Comparison of ENCODE assay signal across 23 mouse cellular contexts in the genomic region with DNA sequence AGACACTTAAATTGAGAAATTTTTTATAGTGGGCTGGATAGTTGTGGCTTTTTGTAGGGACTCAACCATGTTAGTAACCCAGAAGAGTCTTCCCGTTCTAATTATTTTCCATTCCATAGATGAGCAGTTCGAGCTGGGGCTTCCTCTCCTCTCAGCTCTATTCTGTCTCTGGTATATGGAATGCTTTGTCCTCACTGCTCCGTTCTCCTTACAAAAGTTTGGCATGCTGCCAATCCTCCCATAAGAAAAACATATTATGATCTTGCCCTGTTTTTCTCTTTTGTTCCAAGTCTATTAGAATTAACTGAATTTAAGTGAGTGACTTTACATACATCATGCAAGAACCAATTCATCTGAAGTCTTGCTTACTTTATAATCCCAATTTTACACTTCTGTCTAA.
A peak's percentile ranks its signal among the peaks of the same experiment; 100 is the strongest.
DNase-seq lines count a peak whose midpoint lies in the region; ATAC-seq and TF ChIP-seq lines count a peak whose summit lies in the region.
"Had no signal": no experiment of that assay in that cellular context is flagged by ENCODE, and none has a peak within 500 bp of the region (broad histone marks: within the 10 kb centered on the region; RNA-seq: fewer than 3 reads in every experiment).

No protein-coding gene starts in this region.

- no peak overlapping the region for H3K4me3 ChIP-seq in forebrain, embryonic 14.5 days (ENCODE audit: low read depth, low read length)
- H3K4me3 ChIP-seq in forebrain, embryonic 13.5 days: no peak overlapping the region
- no peak overlapping the region for H3K4me3 ChIP-seq in hindbrain, postnatal 0 days (ENCODE audit: low read length)
- H3K4me3 ChIP-seq in hindbrain, embryonic 13.5 days: no peak overlapping the region
- no peak overlapping the region for H3K4me3 ChIP-seq in midbrain, embryonic 14.5 days (replicated peaks; ENCODE audit: low read depth, low read length)
- H3K4me3 ChIP-seq in midbrain, embryonic 11.5 days (ENCODE audit: low read depth, low read length): no peak overlapping the region
- H3K4me3 ChIP-seq: embryonic facial prominence, embryonic 15.5 days; forebrain, embryonic 12.5 days; hindbrain, embryonic 12.5 days had no signal

- no peaks in the 10 kb centered on the region for H3K9me3 ChIP-seq in forebrain, embryonic 14.5 days (replicated peaks; ENCODE audit: control insufficient read depth, low read length)
- no peaks in the 10 kb centered on the region for H3K9me3 ChIP-seq in forebrain, embryonic 13.5 days (replicated peaks)
- H3K9me3 ChIP-seq in hindbrain, postnatal 0 days (ENCODE audit: low read length): no peaks in the 10 kb centered on the region
- peaks cover 3% of the 10 kb centered on the region; the same call in 1 of the 2 replicates for H3K9me3 ChIP-seq in hindbrain, embryonic 13.5 days
- no peaks in the 10 kb centered on the region for H3K9me3 ChIP-seq in midbrain, embryonic 14.5 days (ENCODE audit: control insufficient read depth, low read length)
- no peaks in the 10 kb centered on the region for H3K9me3 ChIP-seq in midbrain, embryonic 11.5 days (ENCODE audit: control insufficient read depth, low read length)
- H3K9me3 ChIP-seq: embryonic facial prominence, embryonic 15.5 days; forebrain, embryonic 12.5 days; hindbrain, embryonic 12.5 days had no signal

- H3K36me3 ChIP-seq in forebrain, embryonic 14.5 days (ENCODE audit: control insufficient read depth, insufficient read depth, low read length): no peaks in the 10 kb centered on the region
- H3K36me3 ChIP-seq in forebrain, embryonic 13.5 days (ENCODE audit: poor library complexity, severe bottlenecking): no peaks in the 10 kb centered on the region
- no peaks in the 10 kb centered on the region for H3K36me3 ChIP-seq in hindbrain, postnatal 0 days (ENCODE audit: insufficient read depth, low read length)
- no peaks in the 10 kb centered on the region for H3K36me3 ChIP-seq in hindbrain, embryonic 13.5 days
- H3K36me3 ChIP-seq in midbrain, embryonic 14.5 days (ENCODE audit: control insufficient read depth, insufficient read depth, low read length): no peaks in the 10 kb centered on the region
- no peaks in the 10 kb centered on the region for H3K36me3 ChIP-seq in midbrain, embryonic 11.5 days (ENCODE audit: control insufficient read depth, insufficient read depth, low read length)
- H3K36me3 ChIP-seq: embryonic facial prominence, embryonic 15.5 days; forebrain, embryonic 12.5 days; hindbrain, embryonic 12.5 days had no signal

- no peak overlapping the region for H3K4me2 ChIP-seq in forebrain, embryonic 14.5 days (ENCODE audit: low read length)
- no peak overlapping the region for H3K4me2 ChIP-seq in forebrain, embryonic 13.5 days
- no peak overlapping the region for H3K4me2 ChIP-seq in hindbrain, postnatal 0 days (ENCODE audit: low read depth, low read length)
- no peak overlapping the region for H3K4me2 ChIP-seq in hindbrain, embryonic 13.5 days
- no peak overlapping the region for H3K4me2 ChIP-seq in midbrain, embryonic 14.5 days (ENCODE audit: low read length)
- no peak overlapping the region for H3K4me2 ChIP-seq in midbrain, embryonic 11.5 days
- H3K4me2 ChIP-seq: embryonic facial prominence, embryonic 15.5 days; forebrain, embryonic 12.5 days; heart, embryonic 11.5 days; hindbrain, embryonic 12.5 days had no signal

- no peak for ATAC-seq in forebrain, embryonic 14.5 days
- no peak for ATAC-seq in forebrain, embryonic 13.5 days
- ATAC-seq in hindbrain, postnatal 0 days: no peak
- no peak for ATAC-seq in hindbrain, embryonic 13.5 days (ENCODE audit: low FRiP score)
- ATAC-seq in midbrain, embryonic 14.5 days (ENCODE audit: low FRiP score, low TSS enrichment): no peak
- ATAC-seq in midbrain, embryonic 11.5 days (ENCODE audit: low FRiP score): no peak
- ATAC-seq: activated CD4-positive, CD25-positive, alpha-beta regulatory T cell, adult 4 months; CD4-positive, CD25-positive, alpha-beta regulatory T cell, adult 4 months; hindbrain, embryonic 16.5 days; inflammation-experienced regulatory T-cells, adult 6 months; intestine, embryonic 16.5 days had no signal

- no peaks in the 10 kb centered on the region for H3K4me1 ChIP-seq in forebrain, embryonic 14.5 days (ENCODE audit: control insufficient read depth, insufficient read depth, low read length)
- H3K4me1 ChIP-seq in forebrain, embryonic 13.5 days: peaks cover 3% of the 10 kb centered on the region; the same call in 1 of the 2 replicates
- H3K4me1 ChIP-seq in hindbrain, postnatal 0 days (ENCODE audit: insufficient read depth, low read length): no peaks in the 10 kb centered on the region
- H3K4me1 ChIP-seq in hindbrain, embryonic 13.5 days (replicated peaks): no peaks in the 10 kb centered on the region
- H3K4me1 ChIP-seq in midbrain, embryonic 14.5 days (ENCODE audit: control insufficient read depth, insufficient read depth, low read length): no peaks in the 10 kb centered on the region
- no peaks in the 10 kb centered on the region for H3K4me1 ChIP-seq in midbrain, embryonic 11.5 days (ENCODE audit: control insufficient read depth, insufficient read depth, low read length)
- H3K4me1 ChIP-seq: embryonic facial prominence, embryonic 15.5 days; forebrain, embryonic 12.5 days; hindbrain, embryonic 12.5 days had no signal

- no peak overlapping the region for H3K9ac ChIP-seq in forebrain, embryonic 14.5 days (ENCODE audit: low read length)
- no peak overlapping the region for H3K9ac ChIP-seq in forebrain, embryonic 13.5 days
- no peak overlapping the region for H3K9ac ChIP-seq in hindbrain, postnatal 0 days (replicated peaks; ENCODE audit: low read length)
- H3K9ac ChIP-seq in hindbrain, embryonic 13.5 days: no peak overlapping the region
- H3K9ac ChIP-seq in midbrain, embryonic 14.5 days (replicated peaks; ENCODE audit: low read length): no peak overlapping the region
- H3K9ac ChIP-seq in midbrain, embryonic 11.5 days (ENCODE audit: low read length): no peak overlapping the region
- H3K9ac ChIP-seq: embryonic facial prominence, embryonic 15.5 days; forebrain, embryonic 12.5 days; hindbrain, embryonic 12.5 days had no signal

- no peak for TF ChIP-seq CTCF in hindbrain, postnatal 0 days (IDR thresholded peaks at IDR 0.05; ENCODE audit: low read depth)

- H3K27ac ChIP-seq in forebrain, embryonic 14.5 days (ENCODE audit: low read depth, low read length): no peak overlapping the region
- H3K27ac ChIP-seq in forebrain, embryonic 13.5 days: no peak overlapping the region
- no peak overlapping the region for H3K27ac ChIP-seq in hindbrain, postnatal 0 days
- no peak overlapping the region for H3K27ac ChIP-seq in hindbrain, embryonic 13.5 days
- H3K27ac ChIP-seq in midbrain, embryonic 14.5 days (replicated peaks; ENCODE audit: low read depth, low read length): no peak overlapping the region
- H3K27ac ChIP-seq in midbrain, embryonic 11.5 days (ENCODE audit: low read depth, low read length): no peak overlapping the region
- H3K27ac ChIP-seq: embryonic facial prominence, embryonic 15.5 days; forebrain, embryonic 12.5 days; hindbrain, embryonic 12.5 days had no signal

- peak; percentile 43 for DNase-seq in forebrain, embryonic 14.5 days (ENCODE audit: low spot score)
- DNase-seq in hindbrain, postnatal 0 days (ENCODE audit: low spot score): peak; percentile 15
- DNase-seq in midbrain, embryonic 14.5 days: peak; percentile 17
- DNase-seq in midbrain, embryonic 11.5 days (ENCODE audit: low spot score, missing footprints): no peak
- peak; percentile 43 for DNase-seq in retina, postnatal 1 day
- DNase-seq in MN1 (ENCODE audit: low spot score): no peak
- DNase-seq: adrenal gland, adult 8-10 months; adrenal gland, postnatal 25 days; cerebellum, adult 18-20 months; cerebellum, adult 9-10 months; cerebellum, postnatal 14 days; gastrocnemius, postnatal 25 days had no signal

- H3K27me3 ChIP-seq in forebrain, embryonic 14.5 days (replicated peaks; ENCODE audit: control insufficient read depth, insufficient read depth, low read length): no peaks in the 10 kb centered on the region
- no peaks in the 10 kb centered on the region for H3K27me3 ChIP-seq in forebrain, embryonic 13.5 days
- no peaks in the 10 kb centered on the region for H3K27me3 ChIP-seq in hindbrain, postnatal 0 days (ENCODE audit: insufficient read depth, low read length)
- H3K27me3 ChIP-seq in hindbrain, embryonic 13.5 days: no peaks in the 10 kb centered on the region
- H3K27me3 ChIP-seq in midbrain, embryonic 14.5 days (ENCODE audit: control insufficient read depth, insufficient read depth, low read length): no peaks in the 10 kb centered on the region
- H3K27me3 ChIP-seq in midbrain, embryonic 11.5 days (ENCODE audit: control insufficient read depth, insufficient read depth, low read length): no peaks in the 10 kb centered on the region
- H3K27me3 ChIP-seq: embryonic facial prominence, embryonic 15.5 days; forebrain, embryonic 12.5 days; hindbrain, embryonic 12.5 days had no signal

- 11% methylated on average over 3 of the region's 3 CpGs for WGBS in forebrain, embryonic 14.5 days
- WGBS in forebrain, embryonic 13.5 days: 23% methylated on average over 3 of the region's 3 CpGs
- 19% methylated on average over 3 of the region's 3 CpGs for WGBS in hindbrain, postnatal 0 days
- 43% methylated on average over 3 of the region's 3 CpGs for WGBS in hindbrain, embryonic 13.5 days
- 47% methylated on average over 3 of the region's 3 CpGs for WGBS in midbrain, embryonic 14.5 days
- WGBS in midbrain, embryonic 11.5 days: 81% methylated on average over 3 of the region's 3 CpGs

Comparison
In these comparisons a context has a peak if more than half of its experiments do, and no peak if none do; other contexts are left out.
1. DNase-seq: peak in forebrain, embryonic 14.5 days (single experiment), hindbrain, postnatal 0 days (single experiment), midbrain, embryonic 14.5 days (single experiment) and retina, postnatal 1 day (single experiment); none in midbrain, embryonic 11.5 days (single experiment) and MN1 (single experiment).